Mouse (Mus musculus) heart, adult 2 months (tissue): Measurements from ENCODE around the gene Fbxw27.

Source experiments
- CTCF ChIP-seq: fragments of 200-600 bp; IDR thresholded peaks from 2 replicates; pipeline ENCODE4 v1.8.1; 2022; ENCODE audit warnings: antibody characterized with exemption, mild to moderate bottlenecking, moderate library complexity
- EP300 ChIP-seq: fragments of 200-500 bp; IDR thresholded peaks from 2 replicates; pipeline ENCODE4 v1.6.1; 2011; ENCODE audit warnings: low read depth, low read length, control low read depth; ENCODE audit not compliant: insufficient read depth
- POLR2A ChIP-seq: fragments of 200-500 bp; IDR thresholded peaks from 2 replicates; pipeline ENCODE4 v1.6.1; 2011; ENCODE audit warnings: mild to moderate bottlenecking, low read depth, low read length, control low read depth; ENCODE audit not compliant: insufficient read depth

DNA sequence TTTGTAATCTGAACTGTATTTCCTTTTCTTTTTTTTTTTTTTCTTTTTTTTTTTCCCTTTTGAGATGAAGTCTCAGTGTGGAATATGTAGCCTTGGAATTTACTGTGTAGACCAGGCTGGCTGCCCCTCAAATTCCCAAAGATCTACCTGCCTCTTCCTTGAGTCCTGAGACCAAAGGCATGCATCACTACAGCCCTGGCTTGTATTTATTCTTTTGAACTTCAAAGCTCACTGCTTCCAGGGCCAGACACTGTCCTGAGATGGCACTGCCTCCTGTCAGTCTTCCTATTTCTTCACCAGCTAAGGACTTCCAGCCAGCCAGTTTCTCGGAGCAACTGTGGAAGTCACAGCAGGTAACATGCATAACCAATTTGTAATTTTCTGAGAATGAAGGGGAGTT is 21.5 kb upstream of the Fbxw27 start, which contains the start of gene Spink8:
- no peak for TF ChIP-seq POLR2A
- no peak for TF ChIP-seq CTCF
- TF ChIP-seq EP300 = no peak
